Mouse (Mus musculus) frontal cortex, postnatal 14 days (tissue): ENCODE data around the gene Insyn1.

Experiments
- DNase-seq, 2 experiments: peaks; one replicate each; pipeline ENCODE4 v3.0.0; 2022; ENCODE audit warnings: low spot score in 2 of 2

Insyn1 gene

DNA sequence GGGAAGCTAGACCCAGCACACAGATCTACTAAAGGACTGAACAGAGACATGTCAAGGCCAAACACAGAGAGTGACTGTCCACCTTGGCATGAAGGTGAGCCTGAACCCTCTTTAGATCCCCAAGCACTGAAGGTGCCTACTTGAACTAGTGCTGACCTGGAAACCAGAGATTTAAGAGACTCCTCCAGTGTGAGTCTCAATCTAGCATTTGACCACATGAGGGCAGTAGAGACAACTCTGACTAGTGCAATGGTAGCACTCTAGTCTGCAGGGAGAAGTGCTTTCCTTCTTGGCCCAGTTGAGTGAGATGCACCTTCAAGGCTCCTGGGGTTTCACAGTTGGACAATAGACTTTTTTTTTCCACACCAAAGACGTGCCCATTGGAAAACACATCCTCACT, 46.4 kb downstream of the Insyn1 start:
- peak in 1 of 2 experiments; percentile 50 for DNase-seq

DNA sequence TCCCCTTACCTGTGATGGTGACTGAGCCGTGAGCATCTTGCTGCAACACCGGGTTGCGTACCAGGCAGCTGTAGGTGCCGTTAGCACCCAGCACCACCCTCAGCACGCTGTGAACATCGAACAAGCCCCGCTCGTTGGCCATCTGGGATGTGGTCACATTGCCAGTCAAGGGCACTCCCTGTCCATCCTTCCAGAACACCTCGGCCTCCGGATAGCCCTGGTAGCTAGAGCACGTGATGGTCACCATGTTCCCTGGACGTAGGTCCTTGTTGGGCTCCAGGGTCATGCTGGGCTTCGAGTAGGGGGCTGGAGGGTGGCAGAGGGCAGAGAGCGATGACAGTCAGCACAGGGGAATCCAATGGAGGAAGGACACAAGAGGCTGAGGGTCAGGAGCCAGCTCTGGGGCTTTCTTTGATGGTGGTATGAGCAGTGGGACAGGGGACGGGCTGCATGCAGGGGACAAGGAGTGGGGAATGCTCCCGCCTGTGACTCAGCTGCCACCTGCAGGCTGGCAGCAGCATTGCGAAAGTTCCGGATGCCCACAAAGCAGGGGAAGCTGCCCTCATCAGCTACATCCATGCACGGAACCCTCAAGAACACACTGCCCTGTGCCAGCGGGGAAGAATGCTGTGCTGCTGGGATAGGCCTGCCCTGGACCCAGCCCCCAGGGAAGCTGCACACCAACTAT, 47.2 kb downstream of the Insyn1 start:
- DNase-seq = peak in 1 of 2 experiments; percentile 34

DNA sequence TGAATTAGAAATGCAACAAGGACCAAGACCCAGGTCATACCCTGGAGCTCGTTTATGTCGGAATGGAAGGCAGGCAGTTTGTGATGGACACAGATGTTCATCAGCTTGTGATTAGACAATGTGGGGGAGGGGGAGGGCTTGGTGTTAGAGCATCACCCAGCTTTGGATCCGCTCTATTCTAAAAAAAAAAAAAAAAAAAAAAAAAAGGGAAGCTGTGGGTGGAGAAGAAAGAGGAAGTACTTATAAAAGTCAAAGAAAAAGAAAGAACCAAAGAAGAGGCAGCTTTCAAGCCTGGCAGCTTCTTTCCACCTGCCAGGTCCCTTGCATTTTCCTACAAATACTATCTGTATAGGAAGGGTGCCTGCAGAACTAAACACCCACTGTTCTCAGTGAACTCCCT, 49.4 kb downstream of the Insyn1 start:
- DNase-seq = no peak

DNA sequence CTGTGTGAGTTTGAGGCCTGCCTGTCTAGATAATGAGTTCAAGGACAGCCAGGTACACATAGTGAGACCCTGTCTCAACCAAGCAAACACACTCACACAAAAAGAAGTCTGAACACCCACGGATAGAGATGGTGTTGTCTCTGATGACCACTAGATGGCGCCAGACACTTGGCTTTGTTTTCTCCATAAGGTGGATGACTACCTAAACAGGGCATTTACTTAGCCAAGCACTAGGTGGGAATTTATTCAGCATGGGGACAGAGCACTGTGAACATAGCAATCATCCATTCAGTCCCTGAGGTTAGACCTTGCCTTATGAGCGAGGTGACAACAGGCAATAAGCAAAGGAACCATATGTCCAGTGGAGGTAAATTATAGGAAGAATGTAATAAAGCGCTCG, 51.5 kb downstream of the Insyn1 start:
- DNase-seq = peak in 1 of 2 experiments; percentile 39

DNA sequence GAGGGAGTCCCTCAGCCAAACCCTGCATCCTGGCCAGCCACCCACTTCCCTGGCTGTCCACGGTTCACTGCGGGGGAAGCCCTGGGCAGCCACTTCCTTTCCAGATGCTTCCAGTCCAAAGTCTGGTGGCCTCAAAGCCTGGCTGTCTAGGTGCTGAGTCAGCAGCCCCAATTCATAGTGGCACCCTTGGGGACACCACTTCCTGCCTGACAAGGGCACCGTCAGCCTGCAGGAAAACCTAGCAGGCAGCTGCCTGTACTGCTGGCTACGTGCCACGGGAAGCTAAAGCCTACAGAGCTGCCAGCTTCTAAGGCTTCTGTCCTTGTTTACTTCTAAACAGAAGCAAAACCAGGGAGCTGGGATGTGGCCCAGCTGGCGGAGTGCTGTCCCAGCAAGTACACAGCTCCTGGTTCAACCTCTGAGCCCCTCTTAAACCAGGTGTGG, 53.5 kb downstream of the Insyn1 start:
- DNase-seq = peak; percentile 60 to 80

DNA sequence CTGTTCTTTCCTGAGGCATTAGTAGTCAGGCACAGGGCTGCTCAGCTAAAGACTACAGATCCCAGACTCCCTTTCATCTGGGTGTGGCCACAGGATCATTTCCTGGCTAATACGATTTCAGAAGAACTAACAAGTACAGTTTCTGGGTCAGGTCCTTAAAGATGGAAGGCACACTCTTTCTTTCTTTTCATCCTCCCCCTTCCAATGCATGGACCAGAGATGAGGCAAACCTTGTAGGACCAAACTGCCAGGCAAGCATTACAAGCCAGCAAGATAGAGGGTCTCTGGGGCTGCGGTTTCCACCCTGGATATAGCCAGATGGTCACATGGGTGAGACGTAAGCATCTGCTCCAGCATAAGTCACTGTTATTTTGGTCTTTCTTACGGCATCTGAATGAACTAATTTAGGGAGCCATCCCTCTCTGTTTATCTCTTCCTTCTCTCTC, 56.5 kb downstream of the Insyn1 start:
- peak in 1 of 2 experiments; percentile 35 for DNase-seq

DNA sequence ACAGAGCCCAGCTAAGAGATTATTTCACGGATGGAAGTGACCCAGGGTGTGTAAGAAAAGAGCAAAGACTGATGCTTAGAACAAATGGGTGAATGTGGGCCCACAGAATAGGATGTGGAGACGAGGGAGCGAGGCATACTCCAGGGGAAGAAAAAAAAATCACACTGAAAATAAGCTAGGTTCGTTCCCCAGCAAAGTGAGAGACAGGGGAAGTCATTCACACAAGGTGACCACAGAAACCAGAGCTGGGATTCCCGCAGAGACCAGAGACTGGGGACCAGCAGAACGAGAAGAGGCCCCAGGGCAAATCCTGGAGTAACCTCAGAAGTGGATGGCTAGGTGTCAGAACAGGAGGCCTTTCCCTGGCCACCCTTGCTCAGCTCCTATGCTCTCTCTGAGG, 57.0 kb downstream of the Insyn1 start:
- DNase-seq = no peak

DNA sequence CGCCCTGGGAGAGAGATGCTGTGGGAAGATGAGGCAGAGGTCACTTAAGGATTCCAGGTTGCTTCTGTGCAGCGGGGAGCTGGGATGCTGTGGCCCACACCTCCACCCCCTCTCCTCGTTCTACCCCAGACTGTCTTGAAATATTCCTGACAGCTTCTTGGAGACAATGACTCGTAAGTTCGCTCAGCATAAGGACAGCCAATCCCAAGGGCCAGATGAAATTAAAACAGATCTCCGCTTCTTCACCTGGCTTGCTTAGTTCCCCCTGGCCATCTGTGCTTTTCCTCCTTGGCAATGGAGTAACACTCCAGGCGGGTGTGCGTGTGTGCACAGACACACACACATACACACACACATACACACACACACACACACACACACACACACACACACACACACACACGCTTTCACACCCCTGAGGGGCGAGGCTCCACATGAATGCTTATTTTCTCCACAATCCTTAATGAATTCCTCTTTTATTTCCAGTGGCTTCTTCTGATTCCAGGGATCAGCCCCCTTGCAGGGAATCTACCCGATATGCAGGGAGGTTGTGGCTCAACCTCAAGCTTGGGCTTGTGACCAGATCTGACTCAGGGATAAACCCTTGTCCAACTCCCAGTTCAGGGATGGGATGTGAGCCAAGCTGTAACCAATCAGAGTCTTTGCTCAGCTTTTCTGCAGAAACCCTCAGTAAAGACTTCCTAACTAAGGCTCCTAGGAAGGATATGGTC, 58.4 kb downstream of the Insyn1 start:
- peak; percentile 42 to 62 for DNase-seq

DNA sequence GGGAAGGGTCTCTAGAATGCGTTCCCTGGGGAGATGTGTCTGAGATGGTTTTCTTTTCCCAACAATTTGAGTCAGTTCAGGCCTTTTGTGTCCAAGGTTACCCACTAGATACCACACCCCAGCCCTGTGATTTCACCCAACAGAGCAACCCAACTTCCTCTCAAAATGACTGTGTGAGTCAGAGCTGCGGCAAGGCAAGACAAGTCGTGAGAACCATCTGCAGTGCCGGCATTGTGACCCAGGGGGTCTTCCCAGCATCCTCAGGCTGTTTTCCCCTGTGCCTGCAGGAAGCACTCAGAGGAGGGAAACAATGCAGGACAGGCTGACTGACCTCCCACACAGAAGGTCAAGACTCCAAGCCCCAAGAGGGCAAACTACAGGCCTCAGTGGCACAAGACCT, 60.5 kb downstream of the Insyn1 start:
- DNase-seq = no peak
